Mouse (Mus musculus) lung, embryonic 15.5 days (tissue): ENCODE measurements around the gene Ptov1. TPM values are rescaled to one million over a fixed set of nuclear protein-coding genes. Genes with fewer than 3 reads are reported as not detected.

Experiments used
- ATAC-seq: fragments of 200-750 bp; cut with Nextera tagmentation; 2 replicates; pipeline ENCODE4 v1.8.0; 2017; ENCODE audit warnings: moderate number of reproducible peaks, borderline replicate concordance; ENCODE audit not compliant: low FRiP score, low TSS enrichment; ENCODE audit errors: extremely low read depth
- H3K27ac ChIP-seq: fragments of 300-500 bp; sonication (generic); 2 replicates; pipeline ENCODE4 v1.5.1; 2015; ENCODE audit warnings: moderate library complexity, mild to moderate bottlenecking, inconsistent platforms
- H3K27me3 ChIP-seq: fragments of 300-500 bp; sonication (generic); 2 replicates; pipeline ENCODE4 v1.6.1; 2015; ENCODE audit warnings: inconsistent platforms
- H3K36me3 ChIP-seq: fragments of 300-500 bp; sonication (generic); 2 replicates; pipeline ENCODE4 v1.6.1; 2015; ENCODE audit warnings: inconsistent platforms
- H3K4me1 ChIP-seq: fragments of 300-500 bp; sonication (generic); 2 replicates; pipeline ENCODE4 v1.6.1; 2015; ENCODE audit warnings: inconsistent platforms
- H3K4me2 ChIP-seq: fragments of 300-500 bp; sonication (generic); 2 replicates; pipeline ENCODE4 v1.6.1; 2015; ENCODE audit warnings: inconsistent platforms, mild to moderate bottlenecking, moderate library complexity
- H3K4me3 ChIP-seq: fragments of 300-500 bp; sonication (generic); 2 replicates; pipeline ENCODE4 v1.5.1; 2015; ENCODE audit warnings: mild to moderate bottlenecking, inconsistent platforms
- H3K9ac ChIP-seq: fragments of 300-500 bp; sonication (generic); 2 replicates; pipeline ENCODE4 v1.6.1; 2015; ENCODE audit warnings: inconsistent platforms
- H3K9me3 ChIP-seq: fragments of 300-500 bp; sonication (generic); 2 replicates; pipeline ENCODE4 v1.6.1; 2016; ENCODE audit warnings: inconsistent platforms
- WGBS: fragments of 180-500 bp; shearing (Covaris S2); methylation state at CpG from one replicate; pipeline ENCODE4 v1.1.7; 2015; 5-methylcytosine and 5-hydroxymethylcytosine counted together
- polyA plus RNA-seq: library from polyadenylated mRNA; unstranded; fragments of >200 nt; fragmentation: Nextera tagmentation; extraction: Ambion mirVana; gene quantifications from 2 replicates; pipeline ENCODE4 v1.2.1, GENCODE M21; 2015

The Ptov1 gene
- polyA plus RNA-seq, 1 experiment from 2014 or later = 398 TPM

DNA sequence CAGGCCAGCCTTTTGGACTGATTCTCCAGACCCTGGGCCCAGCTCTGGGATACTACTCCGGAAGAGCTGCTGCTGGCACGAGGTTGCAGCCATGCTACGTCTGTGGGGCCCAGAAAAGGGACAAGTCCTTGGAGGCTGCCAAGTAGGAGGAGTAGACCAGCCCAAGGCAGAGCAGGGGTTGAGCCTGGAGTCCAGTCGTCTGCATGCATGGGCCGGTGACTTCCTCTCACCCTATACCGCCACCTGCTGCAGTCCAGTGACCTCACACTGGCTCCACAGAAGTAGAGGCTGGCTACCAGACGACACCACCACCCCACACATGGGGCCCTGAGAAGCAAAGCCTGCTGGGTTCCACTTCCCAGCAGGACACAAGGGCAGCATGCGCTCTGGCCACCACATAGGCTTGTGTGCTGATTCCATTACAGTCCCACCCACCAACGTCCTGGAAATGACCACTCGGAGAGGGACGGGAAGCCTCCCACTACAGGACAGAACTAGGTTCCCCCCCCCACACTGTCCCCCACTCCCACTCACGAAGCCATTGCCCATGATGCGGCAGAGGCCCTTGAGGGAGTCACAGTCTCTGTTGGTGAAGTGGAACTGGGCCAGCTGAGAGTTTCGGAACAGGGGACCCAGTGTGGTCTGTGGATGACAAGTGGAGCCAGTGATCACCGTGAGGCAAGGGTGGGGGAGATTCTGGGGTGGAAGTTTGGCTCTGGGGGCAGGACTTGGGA is 3.1 kb downstream of the Ptov1 start:
- ATAC-seq = peak; percentile 3; the same call in 1 of the 2 replicates
- H3K36me3 ChIP-seq = peaks cover 42% of the 10 kb centered on the region

DNA sequence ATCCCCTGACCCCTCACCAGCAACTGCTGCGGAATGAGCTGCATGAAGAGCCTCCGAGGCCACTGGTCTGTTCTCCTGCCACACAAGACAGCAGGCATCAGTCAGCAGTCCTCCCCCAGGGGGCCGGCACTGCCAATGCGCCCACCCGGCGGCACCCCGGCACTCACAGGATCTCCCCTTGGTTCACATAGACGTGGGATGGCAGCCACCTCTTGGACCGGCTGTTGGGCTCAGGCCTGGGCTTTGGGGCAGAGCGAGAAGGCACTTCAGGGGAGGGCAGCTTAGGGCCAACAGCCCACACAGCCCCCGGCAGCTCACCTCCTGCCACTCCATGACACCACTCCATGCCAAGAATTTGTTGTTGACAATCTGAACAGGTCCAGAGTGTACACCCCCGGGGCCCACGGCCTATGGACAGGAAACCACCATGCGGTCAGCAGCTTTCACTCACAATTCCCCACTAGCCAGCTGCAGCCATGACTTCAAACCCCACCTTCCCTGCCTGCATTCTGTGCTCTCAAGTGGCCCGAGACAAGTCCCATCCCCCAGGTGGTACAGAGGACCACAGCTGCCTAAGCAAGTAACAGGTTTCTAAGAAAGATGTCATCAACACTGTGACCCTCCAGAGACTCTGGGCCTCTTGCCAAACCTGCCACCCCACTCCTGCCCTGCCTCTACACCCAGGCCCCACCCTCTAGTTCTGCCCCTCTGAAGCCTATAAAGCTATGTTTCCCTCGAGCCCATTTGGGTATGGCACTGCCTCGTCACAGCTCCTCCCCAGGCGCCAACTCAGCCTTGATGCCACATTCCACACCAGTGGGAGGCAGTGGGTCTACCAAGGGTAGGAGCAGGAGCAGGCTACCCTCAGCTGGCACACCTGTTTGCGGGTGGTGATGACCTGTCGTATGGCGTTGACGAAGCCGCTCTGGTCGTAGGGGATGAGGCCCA is 4.7 kb downstream of the Ptov1 start:
- H3K27ac ChIP-seq = peak overlapping the region; percentile 25; the same call in 1 of the 2 replicates
- H3K4me1 ChIP-seq = peaks cover 67% of the 10 kb centered on the region
- no peak for ATAC-seq
- H3K4me2 ChIP-seq = no peak overlapping the region
- no peaks in the 10 kb centered on the region for H3K9me3 ChIP-seq
- H3K27me3 ChIP-seq = no peaks in the 10 kb centered on the region
- peaks cover 43% of the 10 kb centered on the region for H3K36me3 ChIP-seq
- H3K9ac ChIP-seq = peak overlapping the region; percentile 21
- WGBS = 70% methylated on average over 24 of the region's 24 CpGs
- no peak overlapping the region for H3K4me3 ChIP-seq

More for the DNA sequence above, 3.1 kb downstream of the Ptov1 start:
- 41% methylated on average over 15 of the region's 15 CpGs for WGBS
- peaks cover 60% of the 10 kb centered on the region for H3K4me1 ChIP-seq
- peak overlapping the region; percentile 99 for H3K4me3 ChIP-seq
- H3K9ac ChIP-seq = peak overlapping the region; percentile 100
- H3K27me3 ChIP-seq = no peaks in the 10 kb centered on the region
- peak overlapping the region; percentile 71 for H3K4me2 ChIP-seq
- H3K27ac ChIP-seq = peak overlapping the region; percentile 100
- H3K9me3 ChIP-seq = no peaks in the 10 kb centered on the region

DNA sequence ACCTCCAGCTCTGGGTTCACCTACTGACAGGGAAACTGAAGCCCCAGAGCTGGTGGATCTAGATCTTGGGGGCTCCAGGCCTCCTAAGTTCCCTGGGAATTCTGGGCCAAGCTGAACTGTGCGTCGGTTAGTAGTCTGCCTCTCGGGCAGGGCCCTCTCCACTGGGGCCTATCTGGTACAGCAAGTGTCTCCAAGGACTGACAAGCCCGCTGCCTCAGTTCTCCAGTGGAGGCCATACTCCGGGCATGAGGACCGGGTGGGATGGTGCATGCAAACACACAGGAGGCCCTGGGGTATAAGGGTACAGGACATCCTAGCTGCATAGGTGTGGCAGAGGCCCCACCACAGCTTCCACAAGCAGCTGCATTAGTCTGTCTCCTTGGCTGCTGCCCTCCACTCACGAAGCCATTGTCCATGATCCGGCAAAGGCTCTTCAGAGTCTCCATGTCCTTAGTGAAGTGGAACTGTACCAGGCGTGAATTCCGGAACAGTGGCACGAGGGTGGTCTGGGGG is 5.5 kb downstream of the Ptov1 start:
- WGBS = 80% methylated on average over 11 of the region's 11 CpGs
- Histone ChIP-seq H3K9me3 (no peaks in the 10 kb centered on the region), H3K9ac (no peak overlapping the region), H3K27ac (no peak overlapping the region), H3K27me3 (no peaks in the 10 kb centered on the region), H3K4me1 (peaks cover 67% of the 10 kb centered on the region), H3K4me2 (no peak overlapping the region), H3K4me3 (no peak overlapping the region), H3K36me3 (peaks cover 43% of the 10 kb centered on the region)
- no peak for ATAC-seq

DNA sequence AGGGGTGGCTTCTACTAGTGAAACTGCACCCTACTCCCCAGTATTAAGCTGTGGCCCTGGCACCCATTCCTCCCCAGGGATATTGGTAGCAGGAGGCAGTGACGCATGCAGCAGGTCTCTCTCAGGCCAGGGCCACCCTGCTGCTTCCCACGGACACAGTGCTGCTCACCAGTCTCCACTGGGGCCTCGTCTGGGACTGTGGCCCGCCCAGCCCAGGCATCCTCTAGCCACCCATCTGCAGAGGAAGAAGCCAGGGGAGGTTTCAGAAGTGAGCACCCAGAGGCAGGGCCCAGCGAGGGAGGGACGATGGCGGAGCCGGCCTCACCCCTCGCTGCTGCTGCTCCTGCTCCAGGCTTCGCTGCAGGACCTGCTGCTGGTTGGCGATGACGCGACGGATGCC is 6.4 kb downstream of the Ptov1 start:
- Histone ChIP-seq H3K27me3 (no peaks in the 10 kb centered on the region), H3K36me3 (peaks cover 43% of the 10 kb centered on the region), H3K4me1 (peaks cover 69% of the 10 kb centered on the region), H3K4me2 (no peak overlapping the region), H3K4me3 (no peak overlapping the region), H3K9me3 (no peaks in the 10 kb centered on the region), H3K27ac (no peak overlapping the region), H3K9ac (no peak overlapping the region)
- no peak for ATAC-seq
- 87% methylated on average over 14 of the region's 14 CpGs for WGBS

DNA sequence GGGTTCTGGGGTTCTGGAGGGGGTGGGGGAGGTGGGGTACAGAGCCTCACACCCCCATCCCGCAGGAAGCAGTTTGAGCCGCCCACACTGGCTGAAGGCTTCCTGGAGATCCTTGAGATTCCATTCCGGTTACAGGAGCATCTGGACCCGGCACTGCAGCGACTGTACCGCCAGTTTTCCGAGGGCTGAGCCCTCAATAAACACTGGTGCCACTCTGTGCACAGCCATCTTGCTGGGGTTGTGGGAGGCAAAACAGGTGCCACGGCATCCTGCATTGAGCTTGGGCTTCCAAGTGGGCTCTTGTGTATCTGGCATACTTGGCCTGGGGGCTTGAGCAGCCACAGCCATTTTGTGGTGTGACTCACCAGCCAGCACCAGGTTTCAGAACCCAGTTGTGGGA is 7.2 kb downstream of the Ptov1 start:
- no peak overlapping the region for H3K4me3 ChIP-seq
- H3K27ac ChIP-seq = no peak overlapping the region
- H3K9ac ChIP-seq = no peak overlapping the region
- H3K4me1 ChIP-seq = peaks cover 69% of the 10 kb centered on the region
- H3K27me3 ChIP-seq = no peaks in the 10 kb centered on the region
- H3K9me3 ChIP-seq = no peaks in the 10 kb centered on the region
- no peak for ATAC-seq
- 51% methylated on average over 8 of the region's 8 CpGs for WGBS
- H3K4me2 ChIP-seq = no peak overlapping the region
- H3K36me3 ChIP-seq = peaks cover 43% of the 10 kb centered on the region

DNA sequence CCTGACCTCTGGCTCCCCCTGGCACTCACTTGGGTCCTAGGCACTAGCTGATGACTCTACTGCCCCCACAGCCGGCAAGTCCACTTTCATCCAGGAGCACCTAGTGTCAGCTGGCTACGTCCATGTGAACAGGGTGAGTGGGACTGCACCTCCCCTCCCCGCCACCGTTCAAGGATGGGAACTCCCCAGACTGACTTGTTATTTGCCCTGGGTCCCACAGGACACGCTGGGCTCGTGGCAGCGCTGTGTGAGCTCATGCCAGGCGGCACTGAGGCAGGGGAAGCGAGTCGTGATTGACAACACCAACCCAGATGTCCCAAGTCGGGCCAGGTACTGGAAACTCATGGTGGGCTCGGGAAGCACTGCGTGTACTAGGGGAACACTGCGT is 8.2 kb downstream of the Ptov1 start:
- no peak overlapping the region for H3K4me2 ChIP-seq
- WGBS = 75% methylated on average over 14 of the region's 14 CpGs
- no peak overlapping the region for H3K4me3 ChIP-seq
- H3K4me1 ChIP-seq = peaks cover 62% of the 10 kb centered on the region
- H3K9me3 ChIP-seq = no peaks in the 10 kb centered on the region
- no peaks in the 10 kb centered on the region for H3K27me3 ChIP-seq
- H3K9ac ChIP-seq = no peak overlapping the region
- ATAC-seq = no peak
- peaks cover 43% of the 10 kb centered on the region for H3K36me3 ChIP-seq
- H3K27ac ChIP-seq = peak overlapping the region; percentile 67

DNA sequence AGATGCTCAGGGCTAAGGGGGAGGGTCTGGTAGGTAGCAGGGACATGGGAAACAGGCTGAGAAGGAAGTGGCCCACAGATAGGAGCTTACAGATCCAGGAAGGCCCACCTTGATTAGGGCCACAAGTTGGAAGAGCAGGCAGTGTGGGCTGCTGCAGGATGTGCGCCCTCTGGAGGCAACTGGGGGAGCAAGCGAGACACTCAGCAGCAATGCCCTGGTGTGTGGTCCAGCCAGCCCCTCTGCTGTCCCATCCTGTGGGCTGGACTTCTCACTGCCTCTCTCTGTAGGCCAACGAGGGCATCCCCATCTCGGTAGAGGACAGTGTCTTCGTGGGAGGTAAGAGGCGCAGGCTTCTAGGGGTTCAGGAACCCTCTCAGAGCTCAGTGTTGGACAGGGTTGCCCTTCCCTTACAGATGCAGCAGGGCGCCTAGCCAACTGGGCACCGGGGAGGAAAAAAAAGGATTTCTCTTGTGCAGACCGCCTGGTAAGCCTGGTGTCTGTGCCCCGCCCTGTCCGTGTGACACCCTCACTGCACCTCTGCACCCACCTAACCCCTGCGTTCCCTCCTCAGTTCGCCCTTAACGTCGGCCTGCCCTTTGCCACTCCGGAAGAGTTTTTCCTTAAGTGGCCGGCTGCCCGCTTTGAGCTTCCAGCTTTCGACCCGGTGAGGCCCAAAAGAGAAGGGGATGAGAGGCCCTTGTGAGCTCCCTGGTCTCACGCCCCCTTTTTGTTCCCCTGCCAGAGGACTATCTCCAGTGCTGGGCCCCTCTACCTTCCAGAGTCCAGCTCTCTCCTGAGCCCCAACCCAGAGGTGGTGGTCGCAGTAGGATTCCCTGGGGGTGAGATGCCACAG is 8.8 kb downstream of the Ptov1 start:
- ATAC-seq = peak; percentile 51; the same call in 1 of the 2 replicates
- H3K36me3 ChIP-seq = peaks cover 43% of the 10 kb centered on the region
- no peaks in the 10 kb centered on the region for H3K9me3 ChIP-seq
- no peak overlapping the region for H3K9ac ChIP-seq
- H3K4me1 ChIP-seq = peaks cover 60% of the 10 kb centered on the region
- WGBS = 38% methylated on average over 22 of the region's 22 CpGs
- no peaks in the 10 kb centered on the region for H3K27me3 ChIP-seq
- peak overlapping the region; percentile 4; the same call in 1 of the 2 replicates for H3K4me3 ChIP-seq
- no peak overlapping the region; the same call in 1 of the 2 replicates for H3K4me2 ChIP-seq
- peak overlapping the region; percentile 67 for H3K27ac ChIP-seq

DNA sequence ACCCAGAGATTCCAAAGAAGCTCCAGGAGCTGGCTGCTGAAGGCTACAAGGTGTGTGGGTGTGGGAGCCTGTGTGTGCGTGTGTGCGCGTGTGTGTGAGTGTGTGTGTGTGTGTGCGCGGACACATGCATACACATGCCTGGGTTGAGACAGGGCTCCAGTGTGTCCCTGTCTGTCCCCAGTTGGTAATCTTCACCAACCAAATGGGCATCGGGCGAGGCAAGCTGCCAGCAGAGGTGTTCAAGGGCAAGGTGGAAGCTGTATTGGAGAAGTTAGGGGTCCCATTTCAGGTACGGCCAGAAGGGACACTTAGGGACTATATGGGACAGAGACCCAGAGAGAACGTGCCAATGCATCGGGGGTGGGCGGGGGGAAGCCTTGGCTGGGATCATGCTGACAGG is 9.7 kb downstream of the Ptov1 start:
- Histone ChIP-seq H3K4me1 (peaks cover 59% of the 10 kb centered on the region), H3K27ac (no peak overlapping the region), H3K27me3 (no peaks in the 10 kb centered on the region), H3K4me3 (no peak overlapping the region), H3K4me2 (no peak overlapping the region), H3K36me3 (peaks cover 35% of the 10 kb centered on the region), H3K9me3 (no peaks in the 10 kb centered on the region), H3K9ac (no peak overlapping the region)
- 86% methylated on average over 11 of the region's 11 CpGs for WGBS
- no peak for ATAC-seq

DNA sequence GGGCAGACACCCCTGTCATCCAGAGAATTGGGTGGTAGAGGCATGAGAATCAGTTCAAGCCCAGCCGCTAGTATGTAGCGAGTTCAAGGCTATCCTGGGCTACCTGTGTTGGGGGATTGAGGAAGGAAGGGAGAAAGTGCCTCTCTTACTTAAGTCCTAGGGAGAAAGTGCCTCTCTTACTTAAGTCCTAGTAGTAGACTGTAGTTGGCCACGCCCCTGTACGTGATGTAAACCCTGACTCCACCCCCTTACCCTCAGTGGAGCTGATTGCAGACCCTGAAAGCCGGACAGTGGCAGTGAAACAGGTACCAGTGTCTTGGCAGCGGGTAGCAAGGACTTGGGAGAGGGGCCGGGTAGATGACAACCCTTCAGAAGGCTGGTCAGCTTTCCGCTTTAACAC is 11.7 kb downstream of the Ptov1 start:
- Histone ChIP-seq H3K4me2 (peak overlapping the region; percentile 91), H3K36me3 (peaks cover 17% of the 10 kb centered on the region), H3K9me3 (no peaks in the 10 kb centered on the region), H3K27ac (peak overlapping the region; percentile 95; the same call in 1 of the 2 replicates), H3K4me3 (peak overlapping the region; percentile 77), H3K4me1 (peaks cover 69% of the 10 kb centered on the region), H3K27me3 (no peaks in the 10 kb centered on the region), H3K9ac (peak overlapping the region; percentile 80)
- 22% methylated on average over 8 of the region's 8 CpGs for WGBS
- ATAC-seq = no peak

GRCm38 (mm10) chr7:44857042-44857552 is 12.5 kb downstream of the Ptov1 start, which contains the start of gene Pnkp:
Gene Pnkp (plus strand): TSS chr7:44857139.
- H3K9me3 ChIP-seq = no peaks in the 10 kb centered on the region
- peaks cover 15% of the 10 kb centered on the region for H3K36me3 ChIP-seq
- peak within 1 kb of the TSS; percentile 91 for H3K4me2 ChIP-seq
- peak within 1 kb of the TSS; percentile 80 for H3K9ac ChIP-seq
- WGBS = under 1% methylated on average over 32 of the region's 32 CpGs
- H3K27me3 ChIP-seq = no peaks in the 10 kb centered on the region
- peak within 1 kb of the TSS; percentile 95 for H3K27ac ChIP-seq
- ATAC-seq = peak; percentile 23
- H3K4me3 ChIP-seq = peak within 1 kb of the TSS; percentile 77
- H3K4me1 ChIP-seq = peaks cover 68% of the 10 kb centered on the region
